Mouse (Mus musculus) lung, adult 2 months (tissue): ENCODE measurements around the gene Gzmm.

Source experiments
- CTCF ChIP-seq: fragments of 200-500 bp; IDR thresholded peaks from 2 replicates; pipeline ENCODE4 v1.5.1; 2011; ENCODE audit warnings: mild to moderate bottlenecking, low read length, control low read depth; ENCODE audit not compliant: insufficient read depth
- POLR2A ChIP-seq: fragments of 200-500 bp; IDR thresholded peaks from 2 replicates; pipeline ENCODE4 v1.6.1; 2011; ENCODE audit warnings: low read depth, mild to moderate bottlenecking, control low read depth, low read length, borderline replicate concordance; ENCODE audit errors: extremely low read depth

DNA sequence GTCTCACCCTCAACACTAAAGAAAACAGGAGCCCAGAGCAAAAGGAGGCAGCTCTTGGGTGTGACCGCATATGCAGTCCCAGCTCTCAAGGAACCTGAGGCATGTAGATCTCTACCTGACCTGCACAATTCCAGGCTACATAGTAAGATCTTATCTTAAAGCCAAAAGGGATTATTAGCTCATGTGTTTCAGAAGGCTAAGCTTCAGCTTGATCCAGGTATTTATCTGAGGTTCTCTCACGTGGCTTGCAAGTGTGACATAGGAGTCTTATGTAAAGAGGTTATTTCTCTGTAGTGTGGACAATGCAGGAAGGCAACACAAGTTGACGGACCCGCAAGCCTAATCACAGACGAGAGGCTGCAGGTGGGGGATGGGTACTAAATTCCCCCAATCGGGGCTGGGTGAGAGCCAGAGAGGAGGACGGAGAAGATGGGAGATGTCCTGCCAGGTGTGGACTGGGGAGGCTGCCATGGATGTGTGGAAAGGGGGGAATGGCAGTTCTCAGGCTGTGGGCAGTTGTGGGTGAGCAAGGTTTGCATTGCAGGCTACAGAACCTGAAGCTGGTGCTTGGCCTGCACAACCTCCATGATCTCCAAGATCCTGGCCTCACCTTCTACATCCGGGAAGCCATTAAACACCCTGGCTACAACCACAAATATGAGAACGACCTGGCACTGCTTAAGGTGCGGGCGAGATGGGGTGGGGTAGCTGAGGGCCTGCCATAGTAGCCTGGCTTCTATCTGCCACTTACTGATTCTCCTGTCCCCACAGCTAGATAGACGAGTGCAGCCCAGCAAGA is 5.0 kb downstream of the Gzmm start:
- TF ChIP-seq CTCF, result no peak
- no peak for TF ChIP-seq POLR2A
